Mouse (Mus musculus): ENCODE results near the gene Otud7b. TPM values are rescaled to one million over a fixed set of nuclear protein-coding genes. Genes with fewer than 3 reads are reported as not detected.
A peak's percentile ranks its signal among the peaks of the same experiment; 100 is the strongest.
"Not testable (repeated sequence)": the region's sequence is repeated elsewhere in the genome, so short reads cannot be mapped to it uniquely, and the experiment has no call there.

Otud7b gene
- total RNA-seq, 2 experiments from 2014 or later = 27.4 to 31.0 TPM

DNA sequence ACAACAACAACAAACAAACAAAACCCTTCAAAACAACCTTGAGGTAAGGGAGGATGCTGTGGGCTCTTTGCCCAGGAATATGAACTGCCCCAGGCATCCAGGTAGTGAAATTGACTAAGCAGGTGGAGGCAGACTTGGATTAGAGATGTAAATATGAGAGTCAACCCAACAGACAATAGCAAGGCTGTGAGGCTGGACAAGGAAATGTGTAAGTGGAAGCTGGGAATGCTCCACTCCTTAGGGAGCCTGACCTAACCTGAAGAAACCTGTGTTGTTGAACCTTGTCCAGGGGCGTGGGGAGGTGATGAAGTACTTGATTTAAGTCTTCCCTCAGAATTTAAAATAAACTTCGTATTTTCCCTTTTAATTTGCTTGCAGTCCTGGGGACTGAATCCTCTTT, 74.6 kb downstream of the Otud7b start:
- no peak for DNase-seq (ENCODE audit: low spot score in 2 of 2)

DNA sequence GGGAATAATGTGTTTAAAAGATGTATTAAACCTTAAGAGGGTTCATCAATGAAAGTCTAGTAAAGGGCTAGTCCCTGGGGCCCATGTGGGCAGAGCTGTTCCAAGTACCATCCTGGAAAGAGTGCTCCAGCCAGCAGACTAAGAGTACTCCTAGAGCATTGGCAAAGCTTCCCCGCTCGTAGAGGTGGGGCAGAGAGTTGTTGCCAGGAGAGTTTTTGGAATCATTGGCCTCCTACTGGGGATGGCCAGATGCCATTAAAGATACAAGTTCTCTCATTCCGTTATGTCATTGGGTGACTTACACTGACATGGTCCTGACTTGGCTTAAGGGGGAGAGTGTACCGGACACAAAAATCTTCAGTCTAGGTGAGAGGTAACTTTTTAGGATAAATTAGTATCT, 75.2 kb downstream of the Otud7b start:
- no peak for DNase-seq (ENCODE audit: low spot score in 2 of 2)

DNA sequence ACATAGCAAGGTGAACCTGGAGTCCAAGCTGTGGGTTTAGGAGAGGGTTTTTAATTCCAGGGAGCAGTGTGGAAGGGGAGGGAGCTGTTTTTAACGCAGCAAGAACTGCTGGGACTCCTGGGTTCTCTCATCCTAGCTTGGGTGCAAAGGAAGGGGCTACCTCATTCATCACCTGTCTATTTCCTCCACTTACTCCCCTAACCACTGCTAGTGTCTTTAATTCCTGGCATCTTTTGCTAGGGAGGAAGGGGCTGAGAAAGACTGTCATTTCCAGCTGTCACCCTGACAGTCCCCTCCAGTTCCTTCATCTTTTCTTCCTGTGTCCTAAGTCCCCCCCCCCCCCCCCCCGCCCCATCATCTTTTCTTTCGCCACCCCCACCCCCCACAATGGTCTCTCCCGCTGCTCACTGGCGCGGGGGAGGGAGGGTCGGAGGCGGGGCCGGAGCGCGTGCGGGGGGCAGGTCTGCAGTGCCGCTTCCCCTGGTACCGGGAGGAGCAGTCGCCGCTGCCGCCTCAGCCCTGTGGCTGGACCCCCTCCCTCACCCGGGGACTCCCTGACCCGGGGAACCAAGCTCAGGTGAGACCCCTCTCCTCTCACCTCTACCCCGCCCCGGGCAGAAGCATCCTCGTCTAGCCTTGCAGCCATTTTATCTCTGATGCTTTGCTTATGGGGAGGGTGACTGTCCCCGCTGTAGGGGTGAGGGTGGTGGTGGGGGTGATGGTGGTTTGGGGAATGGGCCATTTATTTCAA, 76.6 kb downstream of the Otud7b start, which contains the start of gene Sv2a:
Gene Sv2a (plus strand): TSS at position 425 of the 751 bp plus-strand sequence.
- DNase-seq (ENCODE audit: low spot score in 2 of 2) = peak in 1 of 2 experiments; percentile 75

DNA sequence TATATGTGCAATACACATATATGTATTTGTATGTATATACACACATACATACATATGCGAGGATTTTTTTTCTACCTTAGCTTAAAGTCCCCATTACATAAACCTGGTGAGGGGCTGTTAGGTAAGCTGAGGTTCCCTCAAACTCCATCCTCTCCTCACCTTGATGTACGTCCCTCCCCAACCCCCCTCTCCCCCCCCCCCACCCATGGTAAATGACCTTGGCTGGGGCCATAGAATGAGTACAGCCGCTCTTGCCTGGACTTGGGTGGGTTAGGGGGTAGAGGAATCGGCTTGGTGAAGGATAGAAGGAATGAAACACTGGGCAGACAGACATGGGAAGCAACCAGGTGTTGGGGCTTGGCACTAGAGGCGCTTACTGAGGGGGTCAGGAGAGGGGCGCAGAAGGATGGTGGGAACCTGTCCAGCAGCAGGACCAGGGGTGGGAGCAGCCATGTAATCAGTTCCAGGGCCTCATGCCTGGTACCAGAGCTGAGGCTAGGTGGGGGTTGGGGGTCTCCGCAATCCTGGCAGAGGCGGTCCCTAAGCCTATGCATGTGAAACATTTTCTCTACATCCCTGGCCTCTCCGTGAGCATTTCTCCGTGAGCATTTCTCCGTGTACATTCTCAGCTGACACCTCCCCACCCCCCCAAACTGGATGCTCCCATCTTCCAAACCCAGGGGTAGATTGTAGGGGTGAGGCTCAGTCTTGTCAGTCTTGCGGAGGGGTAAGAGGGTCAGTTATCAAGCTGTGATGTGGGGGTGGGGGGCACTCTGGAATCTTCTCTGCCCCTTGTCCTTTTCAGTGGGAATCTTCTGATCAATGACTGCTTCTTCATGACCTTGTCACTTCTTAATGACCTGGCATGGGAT, 77.4 kb downstream of the Otud7b start:
- no peak for DNase-seq (ENCODE audit: low spot score in 2 of 2)

DNA sequence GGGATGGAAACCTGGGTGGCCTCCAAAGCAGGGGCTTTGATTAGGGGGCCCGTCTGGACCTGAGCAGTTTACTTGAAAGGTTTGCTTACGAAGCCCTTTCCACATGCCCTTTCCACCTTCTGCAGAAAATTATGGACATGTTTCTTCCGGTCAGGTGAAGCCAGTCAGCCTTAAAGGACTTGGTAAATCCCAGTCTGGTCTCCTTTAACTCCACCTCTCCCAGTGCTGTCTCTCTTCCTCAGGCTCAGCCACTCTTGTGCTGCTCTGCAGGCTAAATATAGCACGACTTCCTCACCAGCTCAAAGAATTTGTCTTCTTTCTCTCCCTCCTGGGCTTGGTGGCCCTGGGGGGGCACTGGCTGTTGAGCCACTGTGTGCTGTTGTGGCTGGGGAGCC, 78.1 kb downstream of the Otud7b start:
- DNase-seq (ENCODE audit: low spot score in 2 of 2) = no peak

DNA sequence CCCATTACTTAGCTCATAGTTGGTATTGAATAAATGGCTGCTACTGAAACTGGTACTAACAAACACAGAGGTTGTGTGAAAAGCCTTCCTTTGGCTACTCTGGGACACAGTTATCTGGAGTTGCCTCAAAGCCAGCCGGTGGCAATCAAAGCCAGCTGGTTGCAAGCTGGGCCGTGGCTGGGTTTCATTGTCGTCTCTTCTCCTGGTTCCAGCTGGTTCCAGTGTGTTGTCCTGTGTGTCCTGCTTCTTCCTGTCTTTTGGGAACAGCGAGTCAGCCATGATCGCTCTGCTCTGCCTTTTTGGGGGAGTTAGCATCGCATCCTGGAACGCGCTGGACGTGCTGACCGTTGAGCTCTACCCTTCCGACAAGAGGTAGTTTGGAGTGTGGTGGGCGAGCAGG, 88.7 kb downstream of the Otud7b start:
- DNase-seq (ENCODE audit: low spot score in 2 of 2) = no peak

DNA sequence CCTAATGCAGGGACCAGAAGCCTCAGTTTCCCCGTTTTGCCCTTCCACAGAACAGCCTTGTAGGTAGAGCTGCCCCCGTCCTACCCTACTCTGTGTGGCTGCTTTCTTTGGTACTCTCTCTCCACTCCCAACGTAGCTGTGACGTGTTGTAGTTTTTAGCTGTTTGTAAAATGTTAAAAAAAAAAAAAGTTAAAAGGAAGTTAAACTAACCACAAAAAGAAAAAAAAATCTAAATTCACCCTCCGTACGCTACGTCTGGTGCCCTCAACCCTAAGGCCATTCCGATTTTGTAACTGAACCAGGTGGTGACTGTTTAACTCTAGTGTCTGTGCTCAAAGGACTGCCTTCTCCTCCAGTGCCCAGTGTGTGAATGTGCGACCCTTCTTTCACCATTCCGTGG, 90.6 kb downstream of the Otud7b start:
- DNase-seq (ENCODE audit: low spot score in 2 of 2) = no peak

DNA sequence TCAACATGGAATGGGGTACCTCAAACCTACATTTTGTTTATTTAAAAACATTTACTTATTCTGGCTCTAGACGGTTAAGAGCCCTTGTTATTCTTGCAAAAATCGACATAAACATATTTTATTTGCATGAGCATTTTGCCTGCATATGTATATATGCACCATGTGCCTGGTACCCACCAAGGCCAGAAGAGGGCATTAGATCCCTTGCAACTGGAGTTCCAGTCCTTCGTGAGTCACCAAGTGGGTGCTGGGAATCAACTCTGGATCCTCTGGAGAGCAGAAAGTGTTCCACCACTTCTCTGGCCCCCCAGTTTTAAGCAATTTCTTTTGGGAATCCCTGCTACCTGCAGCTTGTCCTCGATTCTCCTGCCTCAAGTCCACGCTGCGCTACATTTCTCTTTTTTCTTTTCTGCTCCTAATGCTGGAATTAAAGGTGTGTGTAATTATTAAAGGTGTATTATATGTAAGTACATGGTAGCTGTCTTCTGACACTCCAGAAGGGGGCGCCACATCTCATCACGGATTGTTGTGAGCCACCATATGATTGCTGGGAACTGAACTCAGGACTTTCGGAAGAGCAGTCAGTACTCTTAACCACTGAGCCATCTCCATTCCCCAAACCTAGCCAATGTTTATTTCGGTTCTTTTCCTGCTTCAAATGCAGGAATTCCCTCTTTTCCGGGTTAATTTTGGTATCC, 91.4 kb downstream of the Otud7b start:
- no peak for DNase-seq (ENCODE audit: low spot score in 2 of 2)

DNA sequence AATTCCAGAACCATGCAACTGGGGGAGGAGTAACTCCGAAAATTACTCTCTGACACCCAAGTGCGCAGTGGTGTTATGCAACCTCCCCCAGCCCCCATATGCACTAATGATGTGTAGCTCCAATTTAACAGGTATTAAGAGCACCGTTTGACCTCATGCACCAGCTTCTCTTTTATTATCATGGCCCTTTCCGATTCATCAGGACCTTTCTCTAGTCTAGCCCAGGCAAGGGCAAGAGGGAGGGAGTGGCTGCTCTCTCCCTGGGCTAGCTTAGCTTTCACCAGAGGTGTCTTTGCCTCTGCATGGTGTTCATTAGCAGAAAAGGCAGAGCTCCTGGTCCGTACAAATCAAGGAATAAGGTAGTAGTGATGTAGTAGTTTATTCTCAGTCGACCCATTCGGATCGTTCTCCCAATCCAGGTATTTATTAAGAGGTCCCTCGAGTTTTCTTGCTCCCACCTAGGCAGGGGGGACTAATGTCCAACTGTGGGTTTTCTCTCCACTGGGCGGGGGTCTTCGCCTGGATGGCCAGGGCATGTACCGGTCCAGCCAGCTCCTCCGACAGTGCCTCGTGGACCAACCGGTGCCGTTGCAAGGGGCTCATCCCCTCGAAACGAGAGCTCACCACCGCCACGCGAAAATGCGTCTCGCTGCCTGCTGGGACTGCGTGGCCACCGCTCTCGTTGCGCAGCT, 92.3 kb downstream of the Otud7b start:
- DNase-seq (ENCODE audit: low spot score in 2 of 2) = no peak

DNA sequence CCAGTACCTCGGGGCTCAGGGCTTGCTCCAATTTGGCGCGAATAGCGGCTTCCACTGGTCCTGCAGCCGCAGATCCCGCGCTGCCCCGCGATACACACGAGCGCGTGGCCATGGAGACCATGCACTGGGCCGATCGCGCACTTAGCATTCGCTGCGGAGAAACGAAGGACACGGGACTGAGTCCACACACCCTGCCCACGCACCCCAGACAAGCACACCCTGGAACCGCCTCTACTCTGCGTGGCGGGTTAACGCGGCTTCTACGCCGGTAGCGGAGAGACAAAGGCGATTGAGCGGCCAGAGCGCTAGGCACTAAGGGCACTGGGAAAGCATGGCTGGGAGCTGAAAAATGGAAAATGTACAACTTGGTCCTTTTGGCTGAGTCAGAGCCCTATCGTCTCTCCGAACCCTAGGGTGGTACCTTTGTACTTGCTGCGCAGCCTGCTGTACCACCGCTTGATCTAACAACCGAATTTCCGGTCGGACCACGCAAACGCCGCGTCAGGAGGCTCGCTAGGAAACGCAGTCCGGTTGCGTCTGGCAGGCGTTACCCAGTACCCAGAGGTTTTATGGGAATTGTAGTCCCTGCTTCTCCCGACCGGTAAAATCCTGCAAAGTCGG, 92.9 kb downstream of the Otud7b start:
- DNase-seq (ENCODE audit: low spot score in 2 of 2) = peak; percentile 89 to 95

DNA sequence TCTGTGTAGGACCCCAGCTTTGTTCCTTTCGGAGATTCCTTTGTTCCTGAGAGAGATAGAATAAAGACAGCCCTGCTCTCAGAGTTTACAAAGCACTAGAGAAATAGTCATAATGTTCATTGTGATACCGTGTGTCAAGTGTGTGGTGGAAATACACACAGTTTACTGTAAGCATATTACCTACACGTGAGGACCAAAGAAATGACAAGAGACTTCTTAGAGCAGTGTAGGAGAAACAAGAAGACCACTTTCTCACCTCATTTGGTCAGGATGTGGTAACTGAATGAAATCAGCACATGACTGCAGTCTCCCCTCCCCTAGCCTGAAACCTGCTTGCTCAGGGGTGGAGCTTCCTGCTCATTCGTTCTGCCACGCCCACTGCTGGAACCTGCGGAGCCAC, 93.9 kb downstream of the Otud7b start:
- DNase-seq (ENCODE audit: low spot score in 2 of 2) = no peak

DNA sequence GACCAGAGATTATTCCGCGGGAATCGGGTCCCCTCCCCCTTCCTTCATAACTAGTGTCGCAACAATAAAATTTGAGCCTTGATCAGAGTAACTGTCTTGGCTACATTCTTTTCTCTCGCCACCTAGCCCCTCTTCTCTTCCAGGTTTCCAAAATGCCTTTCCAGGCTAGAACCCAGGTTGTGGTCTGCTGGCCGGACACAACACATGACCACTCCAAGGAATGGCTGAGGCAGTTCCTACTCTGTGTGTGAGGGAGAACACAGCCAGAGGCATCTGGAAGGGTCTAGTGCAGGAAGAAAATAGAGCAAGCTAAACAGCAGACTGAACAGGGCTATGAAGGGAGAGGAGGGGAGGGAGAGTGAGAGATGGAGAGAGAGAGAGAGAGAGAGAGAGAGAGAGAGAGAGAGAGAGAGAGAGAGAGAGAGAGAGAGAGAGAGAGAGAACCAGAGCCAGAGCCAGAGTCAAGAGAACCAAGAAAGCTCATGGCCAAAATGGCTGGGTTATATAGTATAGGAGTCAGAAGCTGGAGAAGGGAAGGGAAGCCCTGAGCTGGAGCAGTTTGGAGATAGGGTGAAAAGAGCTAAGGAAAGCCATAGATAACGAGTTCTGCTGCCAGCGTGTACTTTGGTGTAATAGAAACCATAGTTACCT, 94.4 kb downstream of the Otud7b start:
- not testable (repeated sequence) for DNase-seq (ENCODE audit: low spot score in 2 of 2)

DNA sequence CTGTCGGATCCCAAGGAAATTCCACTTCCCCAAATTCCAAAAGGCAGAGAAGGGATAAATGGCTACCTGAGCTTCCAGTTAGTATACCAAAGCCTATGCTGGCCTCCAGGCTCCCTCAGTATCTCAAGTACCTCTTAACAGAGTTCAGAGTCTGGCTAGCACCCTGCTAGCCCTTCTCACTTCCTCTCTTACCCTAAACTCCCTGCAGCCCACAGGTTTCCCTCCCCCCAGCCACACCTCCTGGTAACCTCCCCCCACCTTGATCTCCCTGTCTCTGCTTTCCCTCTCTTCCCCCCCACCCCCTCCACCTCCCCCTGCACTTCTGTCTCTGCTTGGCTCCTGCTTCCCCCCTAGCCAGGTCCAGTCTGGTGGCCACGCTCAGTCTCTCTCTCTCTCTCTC, 95.4 kb downstream of the Otud7b start:
- DNase-seq (ENCODE audit: low spot score in 2 of 2) = no peak

DNA sequence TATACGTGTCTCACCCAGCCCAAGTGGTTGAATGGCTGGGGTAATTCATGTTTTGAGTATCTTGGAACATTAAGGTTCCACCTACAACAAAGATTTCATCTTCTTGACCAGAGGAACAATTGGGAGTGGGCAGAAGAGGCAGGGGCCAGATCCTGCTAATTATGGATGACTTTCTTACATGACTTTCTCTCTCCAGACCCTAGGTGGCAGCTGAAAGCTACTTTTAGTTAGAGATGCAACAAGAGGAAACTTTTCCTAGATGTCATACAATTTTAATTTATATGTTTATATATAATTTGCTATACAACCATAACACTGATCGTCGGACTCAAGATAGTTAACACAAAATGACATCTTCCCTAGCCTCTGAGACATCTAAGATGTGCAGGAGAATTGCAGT, 103.5 kb downstream of the Otud7b start:
- no peak for DNase-seq (ENCODE audit: low spot score in 2 of 2)

DNA sequence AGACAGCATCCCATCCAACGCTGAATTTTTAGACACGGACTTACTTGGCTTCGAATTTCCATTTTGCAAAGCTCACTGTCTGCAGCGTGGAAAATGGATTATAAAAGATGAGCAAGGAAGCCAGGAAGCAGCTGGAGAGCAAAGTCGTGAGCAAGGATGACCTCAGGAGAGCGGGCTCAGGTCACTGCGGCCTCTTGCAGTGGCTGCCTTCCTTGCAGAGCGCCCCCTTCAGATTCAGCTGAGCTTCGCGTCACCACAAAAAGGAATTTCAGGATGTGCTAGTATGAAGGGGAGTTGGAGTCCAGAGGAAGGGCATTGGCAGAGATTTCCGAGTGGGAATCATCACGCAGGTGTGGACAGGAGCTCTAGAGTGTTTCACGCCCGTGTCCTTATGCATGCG, 104.9 kb downstream of the Otud7b start:
- DNase-seq (ENCODE audit: low spot score in 2 of 2) = no peak

Other genes with a start within 250 kb of the Otud7b start
- 10 to 100 TPM; 28.8 to 30.7 TPM for gene Prpf3, start 248.6 kb upstream of the Otud7b start, total RNA-seq (2021)
- 100 to 1,000 TPM; 134 to 162 TPM for gene Mrps21, start 233.0 kb upstream of the Otud7b start, total RNA-seq (2021)
- 10 to 100 TPM; 10.1 to 10.9 TPM for gene Ciart, start 222.3 kb upstream of the Otud7b start, total RNA-seq (2021)
- 1 to 10 TPM; 6.4 to 9.6 TPM for gene BC028528, start 212.5 kb upstream of the Otud7b start, total RNA-seq (2021)
- 10 to 100 TPM; 76.1 to 83.5 TPM for gene Aph1a, start 210.6 kb upstream of the Otud7b start, total RNA-seq (2021)
- gene Car14, start 199.8 kb upstream of the Otud7b start, total RNA-seq (2021) = 10 to 100 TPM in 1 of 2 experiments, 1 to 10 TPM in 1; 6.8 to 11.9 TPM
- gene Anp32e, start 175.3 kb upstream of the Otud7b start, total RNA-seq (2021) = 100 to 1,000 TPM; 101 TPM
- gene Plekho1, start 108.5 kb upstream of the Otud7b start, total RNA-seq (2021) = 10 to 100 TPM; 43.7 to 44.5 TPM
- 10 to 100 TPM; 41.1 to 47.8 TPM for gene Vps45, start 46.1 kb upstream of the Otud7b start, total RNA-seq (2021)
- gene Mtmr11, start 57.5 kb downstream of the Otud7b start, total RNA-seq (2021) = 1 to 10 TPM; 5.8 to 7.8 TPM
- gene Sf3b4, start 67.8 kb downstream of the Otud7b start, total RNA-seq (2021) = 10 to 100 TPM; 48.6 to 52.4 TPM
- gene Sv2a, start 76.6 kb downstream of the Otud7b start, total RNA-seq (2021) = 100 to 1,000 TPM; 360 to 375 TPM
- 10 to 100 TPM; 16.1 to 21.2 TPM for gene Bola1, start 115.2 kb downstream of the Otud7b start, total RNA-seq (2021)
- gene Hist2h2ab, start 115.3 kb downstream of the Otud7b start, total RNA-seq (2021) = 10 to 100 TPM in 1 of 2 experiments, 1 to 10 TPM in 1; 9.4 to 10.4 TPM
- gene Hist2h2ac, start 116.4 kb downstream of the Otud7b start, total RNA-seq (2021) = 10 to 100 TPM; 28.2 to 31.3 TPM
- gene Hist2h2be, start 116.6 kb downstream of the Otud7b start, total RNA-seq (2021) = 1 to 10 TPM; 4.0 to 4.8 TPM
- gene Hist2h3c2, start 134.6 kb downstream of the Otud7b start, total RNA-seq (2021) = 10 to 100 TPM; 11.3 to 14.7 TPM
- 100 to 1,000 TPM; 248 to 267 TPM for gene Hist2h2aa2, start 135.7 kb downstream of the Otud7b start, total RNA-seq (2021)
- gene Hist2h2aa1, start 141.0 kb downstream of the Otud7b start, total RNA-seq (2021) = 1 to 10 TPM; 6.7 to 8.0 TPM
- gene Hist2h3c1, start 142.2 kb downstream of the Otud7b start, total RNA-seq (2021) = not detected
- gene Hist2h4, start 158.8 kb downstream of the Otud7b start, total RNA-seq (2021) = 10 to 100 TPM; 25.2 to 29.8 TPM
- gene Hist2h3b, start 164.1 kb downstream of the Otud7b start, total RNA-seq (2021) = 100 to 1,000 TPM in 1 of 2 experiments, 10 to 100 TPM in 1; 73.5 to 102 TPM
- gene Hist2h2bb, start 165.2 kb downstream of the Otud7b start, total RNA-seq (2021) = 100 to 1,000 TPM; 133 to 147 TPM
- 1 to 10 TPM; 2.3 to 2.5 TPM for gene Fcgr1, start 189.4 kb downstream of the Otud7b start, total RNA-seq (2021)

Measured in layer of hippocampus, postnatal 14 days (tissue).